Mouse (Mus musculus) testis, adult 2 months (tissue): ENCODE data around the gene Snrpf. TPM values are rescaled to one million over a fixed set of nuclear protein-coding genes. Genes with fewer than 3 reads are reported as not detected.

Experiments used
- H3K27ac ChIP-seq: fragments of 200-500 bp; 2 replicates; pipeline ENCODE4 v1.5.1; 2012; ENCODE audit warnings: low read depth, low read length; ENCODE audit not compliant: control insufficient read depth, insufficient read depth
- H3K27me3 ChIP-seq: fragments of 200-500 bp; 2 replicates; pipeline ENCODE4 v1.6.1; 2012; ENCODE audit warnings: mild to moderate bottlenecking, low read length, moderate library complexity; ENCODE audit not compliant: control insufficient read depth, insufficient read depth
- H3K36me3 ChIP-seq: fragments of 200-500 bp; 2 replicates; pipeline ENCODE4 v1.6.1; 2012; ENCODE audit warnings: mild to moderate bottlenecking, low read length; ENCODE audit not compliant: control insufficient read depth, insufficient read depth
- H3K4me1 ChIP-seq: fragments of 200-500 bp; 2 replicates; pipeline ENCODE4 v1.6.1; 2012; ENCODE audit warnings: low read length; ENCODE audit not compliant: control insufficient read depth, insufficient read depth
- H3K4me3 ChIP-seq: fragments of 200-500 bp; 2 replicates; pipeline ENCODE4 v1.5.1; 2012; ENCODE audit warnings: low read depth, mild to moderate bottlenecking, low read length, moderate library complexity, mixed read lengths; ENCODE audit not compliant: control insufficient read depth
- CTCF ChIP-seq: fragments of 200-500 bp; IDR thresholded peaks from 2 replicates; pipeline ENCODE4 v1.5.1; 2012; ENCODE audit warnings: low read depth, mild to moderate bottlenecking, inconsistent platforms, low read length, moderate library complexity; ENCODE audit not compliant: control insufficient read depth, insufficient read depth, insufficient replicate concordance
- POLR2A ChIP-seq: fragments of 200-500 bp; IDR thresholded peaks from 2 replicates; pipeline ENCODE4 v1.6.1; 2012; ENCODE audit warnings: low read depth, mild to moderate bottlenecking, inconsistent platforms, low read length, moderate library complexity; ENCODE audit not compliant: control insufficient read depth
- polyA plus RNA-seq: library from polyadenylated mRNA; depleted of rRNA; stranded (reverse); fragments of >200 nt; gene quantifications from 2 replicates; pipeline ENCODE4 v1.2.3, GENCODE M21; 2012

Gene Snrpf
- polyA plus RNA-seq, 1 experiment: 67.0 TPM

DNA sequence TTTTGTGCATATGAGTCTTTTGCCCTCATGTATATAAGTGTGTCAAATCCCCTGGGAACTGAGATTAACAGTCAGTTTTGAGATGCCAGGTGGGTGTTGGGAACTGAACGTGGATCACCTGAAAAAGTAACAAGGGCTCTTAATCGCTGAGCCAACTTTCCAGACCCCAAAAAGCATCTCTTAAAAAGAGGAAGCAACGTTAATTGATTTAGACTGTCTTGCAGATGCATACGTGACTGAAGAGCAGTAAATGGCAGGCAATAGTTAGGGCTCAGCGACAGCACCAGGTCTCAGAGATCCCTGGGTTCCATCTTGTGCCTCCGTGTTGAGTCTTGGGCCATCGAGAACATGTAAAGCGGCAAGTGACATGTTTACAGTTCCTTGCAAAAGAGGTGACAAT is 36.9 kb downstream of the Snrpf start:
- Histone ChIP-seq H3K36me3 (no peaks in the 10 kb centered on the region; the same call in 1 of the 2 replicates), H3K27ac (no peak overlapping the region), H3K27me3 (no peaks in the 10 kb centered on the region), H3K4me3 (no peak overlapping the region), H3K4me1 (peaks cover 2% of the 10 kb centered on the region; the same call in 1 of the 2 replicates)
- no peak for TF ChIP-seq CTCF
- no peak for TF ChIP-seq POLR2A

DNA sequence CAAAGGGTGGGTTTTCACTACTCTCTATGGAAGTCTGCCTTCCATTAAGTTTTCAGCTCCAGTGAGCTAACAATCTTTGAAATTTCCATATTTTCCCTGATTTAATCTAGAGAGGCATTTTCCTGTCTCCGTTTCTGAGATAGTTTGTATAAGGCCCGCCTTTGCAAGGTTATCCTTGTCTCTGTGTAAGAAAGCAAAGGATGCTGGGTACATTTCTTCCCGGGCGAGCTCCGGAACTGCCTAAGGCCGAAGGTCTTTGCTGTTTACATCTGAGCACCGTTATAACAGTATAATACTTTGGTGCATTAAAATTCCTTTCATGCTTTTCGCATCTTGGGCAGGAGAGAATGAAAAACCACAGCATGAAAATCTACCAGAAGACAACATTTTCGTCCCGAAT is 39.7 kb downstream of the Snrpf start:
- H3K27ac ChIP-seq: no peak overlapping the region
- H3K27me3 ChIP-seq: no peaks in the 10 kb centered on the region
- peaks cover 1% of the 10 kb centered on the region; the same call in 1 of the 2 replicates for H3K4me1 ChIP-seq
- H3K4me3 ChIP-seq: peak overlapping the region; percentile 30; the same call in 1 of the 2 replicates
- no peaks in the 10 kb centered on the region; the same call in 1 of the 2 replicates for H3K36me3 ChIP-seq
- TF ChIP-seq CTCF (no peak), POLR2A (no peak)

DNA sequence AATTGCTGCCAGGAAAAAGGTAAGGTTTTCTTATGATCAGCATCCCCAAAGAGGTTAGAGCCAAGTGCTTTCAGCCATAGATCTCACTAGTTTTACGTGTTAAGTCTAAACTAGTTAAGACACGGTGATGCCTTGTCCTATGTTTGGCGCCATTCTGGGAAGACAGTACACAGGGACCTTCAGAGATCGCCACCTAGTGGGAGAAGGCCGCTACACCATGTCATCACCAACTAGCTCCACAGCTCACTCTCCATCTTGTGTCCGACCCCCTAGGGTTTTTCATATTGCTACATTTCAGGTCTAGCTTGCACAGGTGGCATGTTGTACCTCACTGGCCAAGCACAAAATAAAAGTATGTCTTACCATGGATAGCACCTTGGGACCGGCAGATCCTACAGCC is 40.5 kb downstream of the Snrpf start:
- Histone ChIP-seq H3K4me1 (no peaks in the 10 kb centered on the region), H3K4me3 (no peak overlapping the region; the same call in 1 of the 2 replicates), H3K36me3 (no peaks in the 10 kb centered on the region; the same call in 1 of the 2 replicates), H3K27ac (no peak overlapping the region), H3K27me3 (no peaks in the 10 kb centered on the region)
- TF ChIP-seq CTCF (peak; percentile 91; the same call in 1 of the 2 replicates), POLR2A (no peak)

DNA sequence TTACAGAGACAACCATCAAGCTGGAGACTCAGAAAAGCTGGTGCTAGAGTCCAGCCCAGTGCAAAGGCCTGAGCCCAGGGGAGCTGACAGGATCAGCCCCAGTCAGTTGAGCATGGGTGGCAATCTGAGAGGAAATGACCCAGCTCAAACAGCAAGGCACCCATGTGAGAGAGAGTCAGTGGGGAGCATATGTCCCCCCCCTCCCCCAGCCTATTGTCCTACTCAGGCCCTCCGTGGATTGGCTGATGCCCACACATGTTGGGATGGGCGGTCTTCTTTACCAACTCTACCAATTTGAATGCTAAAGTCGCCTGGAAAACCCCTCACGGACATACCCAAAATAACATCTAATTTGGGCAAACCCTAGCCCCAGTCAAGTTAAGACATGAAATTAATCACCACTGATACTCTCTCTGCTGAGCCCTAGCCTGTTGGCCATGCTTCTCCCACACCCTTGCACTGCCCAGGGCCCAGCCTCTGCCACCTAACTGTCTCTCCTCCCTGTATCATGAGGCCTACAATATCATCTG is 41.7 kb downstream of the Snrpf start:
- Histone ChIP-seq H3K4me3 (no peak overlapping the region), H3K36me3 (no peaks in the 10 kb centered on the region; the same call in 1 of the 2 replicates), H3K27me3 (no peaks in the 10 kb centered on the region), H3K4me1 (no peaks in the 10 kb centered on the region), H3K27ac (no peak overlapping the region)
- TF ChIP-seq CTCF: no peak
- no peak for TF ChIP-seq POLR2A

DNA sequence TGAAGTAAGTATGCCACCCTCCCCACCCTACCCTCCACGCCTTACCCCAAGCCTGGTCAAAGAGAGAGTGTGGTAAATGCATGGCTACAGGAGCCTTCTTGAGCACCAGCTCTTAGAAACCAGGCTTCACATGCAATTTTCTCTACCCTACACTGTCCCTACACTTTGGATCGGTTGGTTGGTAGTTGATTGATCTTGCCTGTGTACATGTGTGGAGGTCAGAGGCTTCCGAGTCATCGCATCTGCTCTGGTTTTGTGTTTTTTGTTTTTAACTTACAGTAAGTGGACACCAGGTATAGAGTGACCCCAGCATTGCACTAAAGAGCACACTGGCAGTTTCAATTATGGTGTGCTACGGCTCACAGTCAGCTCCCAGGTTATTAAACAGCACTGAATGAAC is 45.3 kb downstream of the Snrpf start:
- Histone ChIP-seq H3K4me3 (no peak overlapping the region), H3K4me1 (peaks cover 9% of the 10 kb centered on the region), H3K27me3 (no peaks in the 10 kb centered on the region), H3K27ac (no peak overlapping the region), H3K36me3 (no peaks in the 10 kb centered on the region; the same call in 1 of the 2 replicates)
- TF ChIP-seq POLR2A: no peak
- TF ChIP-seq CTCF: no peak

DNA sequence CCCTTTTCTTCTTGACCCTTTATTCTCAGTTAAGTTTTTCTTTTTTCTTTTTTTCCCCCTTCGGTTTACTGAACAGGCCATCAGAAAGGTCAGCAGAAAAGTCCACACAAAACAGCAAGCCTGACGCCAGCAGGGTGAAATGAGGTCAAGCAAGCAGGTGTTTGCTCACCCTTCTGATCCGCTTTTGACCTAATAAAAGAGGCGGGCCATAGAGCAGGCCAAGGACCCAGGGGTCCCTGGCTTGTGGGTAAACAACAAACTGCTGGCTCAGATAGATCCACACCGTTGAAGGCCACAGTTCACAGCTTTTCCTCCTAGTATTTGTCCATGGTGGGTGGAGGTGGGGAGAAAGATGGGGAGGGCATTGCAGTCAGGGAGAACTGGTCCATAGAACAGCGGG is 46.3 kb downstream of the Snrpf start:
- Histone ChIP-seq H3K36me3 (no peaks in the 10 kb centered on the region; the same call in 1 of the 2 replicates), H3K4me3 (no peak overlapping the region), H3K4me1 (peaks cover 9% of the 10 kb centered on the region), H3K27ac (no peak overlapping the region), H3K27me3 (no peaks in the 10 kb centered on the region)
- no peak for TF ChIP-seq CTCF
- TF ChIP-seq POLR2A: no peak

DNA sequence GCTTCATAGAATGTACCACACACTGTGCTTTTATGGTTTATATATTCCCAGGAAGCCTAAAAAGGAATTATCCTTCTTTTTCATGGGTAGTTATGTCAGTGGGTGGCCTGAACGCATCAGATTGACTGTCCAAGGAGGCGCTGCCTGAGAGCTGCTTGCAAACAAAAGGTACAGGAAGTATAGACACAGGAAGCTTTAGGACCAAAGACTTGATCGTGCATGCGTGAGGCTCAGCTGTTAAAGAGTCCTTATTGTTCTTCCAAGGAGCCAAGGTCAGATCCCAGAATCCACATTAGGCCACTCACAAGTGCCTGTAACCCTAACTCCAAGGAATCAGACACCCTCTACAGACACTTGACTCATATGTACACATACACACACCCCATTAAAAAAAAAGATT is 47.1 kb downstream of the Snrpf start:
- no peak for TF ChIP-seq CTCF
- no peak for TF ChIP-seq POLR2A
- H3K4me3 ChIP-seq: no peak overlapping the region
- peaks cover 9% of the 10 kb centered on the region for H3K4me1 ChIP-seq
- H3K36me3 ChIP-seq: no peaks in the 10 kb centered on the region
- H3K27ac ChIP-seq: no peak overlapping the region
- no peaks in the 10 kb centered on the region for H3K27me3 ChIP-seq
